Mouse (Mus musculus) midbrain, embryonic 12.5 days (tissue): ENCODE data around the gene Zfp488. TPM values are rescaled to one million over a fixed set of nuclear protein-coding genes. Genes with fewer than 3 reads are reported as not detected.
A peak's percentile ranks its signal among the peaks of the same experiment; 100 is the strongest.

Source experiments
- ATAC-seq: fragments of 200-750 bp; cut with Nextera tagmentation; 2 replicates; pipeline ENCODE4 v1.8.0; 2017; ENCODE audit warnings: low read depth, moderate TSS enrichment, moderate library complexity; ENCODE audit not compliant: low FRiP score
- H3K27ac ChIP-seq: fragments of 300-500 bp; sonication (generic); replicated peaks from 2 replicates; pipeline ENCODE4 v1.5.1; 2016; ENCODE audit warnings: mild to moderate bottlenecking
- H3K27me3 ChIP-seq: fragments of 300-500 bp; sonication (generic); 2 replicates; pipeline ENCODE4 v1.6.1; 2016; ENCODE audit warnings: mild to moderate bottlenecking
- H3K36me3 ChIP-seq: fragments of 300-500 bp; sonication (generic); 2 replicates; pipeline ENCODE4 v1.6.1; 2016
- H3K4me1 ChIP-seq: fragments of 300-500 bp; sonication (generic); 2 replicates; pipeline ENCODE4 v1.6.1; 2016
- H3K4me2 ChIP-seq: fragments of 300-500 bp; sonication (generic); replicated peaks from 2 replicates; pipeline ENCODE4 v1.6.1; 2016; ENCODE audit warnings: mild to moderate bottlenecking, moderate library complexity
- H3K4me3 ChIP-seq: fragments of 300-500 bp; sonication (generic); 2 replicates; pipeline ENCODE4 v1.5.1; 2016; ENCODE audit warnings: mild to moderate bottlenecking
- H3K9ac ChIP-seq: fragments of 300-500 bp; sonication (generic); replicated peaks from 2 replicates; pipeline ENCODE4 v1.6.1; 2016; ENCODE audit warnings: mild to moderate bottlenecking, moderate library complexity
- H3K9me3 ChIP-seq: fragments of 300-500 bp; sonication (generic); 2 replicates; pipeline ENCODE4 v1.6.1; 2016; ENCODE audit warnings: mild to moderate bottlenecking
- WGBS: fragments of 180-500 bp; shearing (Covaris S2); methylation state at CpG from one replicate; pipeline ENCODE4 v1.1.7; 2016; 5-methylcytosine and 5-hydroxymethylcytosine counted together
- polyA plus RNA-seq: library from polyadenylated mRNA; unstranded; fragments of >200 nt; fragmentation: Nextera tagmentation; extraction: Ambion mirVana; gene quantifications from 2 replicates; pipeline ENCODE4 v1.2.1, GENCODE M21; 2016

Gene Zfp488
- polyA plus RNA-seq, 1 experiment from 2014 or later = 0.15 TPM

- Histone ChIP-seq H3K4me2 (no peak within 1 kb of the TSS), H3K27ac (no peak within 1 kb of the TSS), H3K27me3 (no peaks in the 10 kb centered on the region), H3K4me1 (0 out of 2 replicates have a peak, but pooled peaks cover 3% of the 10 kb centered on the region), H3K9ac (no peak within 1 kb of the TSS), H3K4me3 (no peak within 1 kb of the TSS), H3K36me3 (no peaks in the 10 kb centered on the region), H3K9me3 (no peaks in the 10 kb centered on the region)
- ATAC-seq = no peak
- whole genome bisulfite sequencing = 81% methylated on average over 8 of the region's 8 CpGs
Observed at GRCm38 (mm10) chr14:33940739-33941138, 37.8 kb downstream of the Zfp488 start, which contains the start of gene Gdf2. Gene Gdf2 (plus strand): TSS chr14:33941039.

- no peak for ATAC-seq
- WGBS = 27% methylated on average over 9 of the region's 9 CpGs
- Histone ChIP-seq H3K4me1 (0 out of 2 replicates have a peak, but pooled peaks cover 3% of the 10 kb centered on the region), H3K4me2 (peak overlapping the region; percentile 42), H3K27ac (no peak overlapping the region), H3K27me3 (no peaks in the 10 kb centered on the region), H3K4me3 (peak overlapping the region; percentile 14; the same call in 1 of the 2 replicates), H3K9ac (no peak overlapping the region), H3K9me3 (no peaks in the 10 kb centered on the region), H3K36me3 (no peaks in the 10 kb centered on the region)
Observed at GRCm38 (mm10) chr14:33939117-33939516, 39.4 kb downstream of the Zfp488 start.

- no peaks in the 10 kb centered on the region for H3K9me3 ChIP-seq
- H3K4me1 ChIP-seq = no peaks in the 10 kb centered on the region
- WGBS = 45% methylated on average over 5 of the region's 5 CpGs
- H3K36me3 ChIP-seq = no peaks in the 10 kb centered on the region
- no peak overlapping the region for H3K27ac ChIP-seq
- H3K27me3 ChIP-seq = peaks cover 13% of the 10 kb centered on the region
- no peak overlapping the region for H3K9ac ChIP-seq
- ATAC-seq = peak; percentile 41
- H3K4me3 ChIP-seq = no peak overlapping the region
- no peak overlapping the region for H3K4me2 ChIP-seq
Observed at GRCm38 (mm10) chr14:33933778-33934317, 44.7 kb downstream of the Zfp488 start.

DNA sequence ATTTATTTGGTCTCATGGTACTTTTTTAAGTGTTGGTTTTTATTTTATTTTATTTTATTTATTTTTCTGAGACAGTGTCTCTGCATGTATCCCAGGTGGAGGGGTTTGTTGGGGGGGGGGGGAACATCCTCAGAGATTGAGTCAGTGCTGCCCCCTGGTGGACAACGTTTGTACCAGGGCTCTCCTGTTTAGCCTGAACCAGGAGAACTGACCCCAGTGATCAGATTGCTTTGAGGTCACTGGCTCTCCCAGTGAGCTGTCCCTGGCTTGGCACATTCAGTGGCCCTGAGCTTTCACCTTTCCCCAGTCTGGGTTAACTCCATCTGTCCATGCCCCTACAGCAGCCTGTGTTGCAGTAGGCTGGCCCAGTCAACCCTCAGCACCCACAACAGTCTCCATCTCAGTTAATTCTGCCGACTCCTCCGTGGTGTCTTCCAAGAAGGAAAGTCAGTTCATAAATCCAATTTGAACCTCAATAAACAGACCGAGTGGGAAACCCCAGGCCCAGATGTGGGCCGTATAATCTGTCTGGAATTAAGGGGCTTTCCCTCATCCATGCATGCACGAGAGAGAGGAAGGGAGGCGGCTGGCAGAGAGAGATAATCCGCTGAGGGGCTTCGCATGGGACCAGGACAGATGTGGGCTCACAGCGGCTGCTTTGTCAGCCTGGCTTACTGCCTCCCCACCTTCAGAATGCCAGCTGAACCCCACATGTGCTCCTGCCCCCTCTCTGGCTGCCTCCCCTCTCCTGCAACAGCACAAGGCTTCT is 45.4 kb downstream of the Zfp488 start:
- Histone ChIP-seq H3K27me3 (peaks cover 13% of the 10 kb centered on the region), H3K9ac (no peak overlapping the region), H3K4me3 (no peak overlapping the region), H3K36me3 (no peaks in the 10 kb centered on the region), H3K27ac (no peak overlapping the region), H3K9me3 (no peaks in the 10 kb centered on the region), H3K4me1 (no peaks in the 10 kb centered on the region), H3K4me2 (no peak overlapping the region)
- ATAC-seq = peak; percentile 70; the same call in 1 of the 2 replicates
- 56% methylated on average over 10 of the region's 10 CpGs for WGBS

- no peaks in the 10 kb centered on the region for H3K4me1 ChIP-seq
- no peak overlapping the region for H3K9ac ChIP-seq
- H3K36me3 ChIP-seq = no peaks in the 10 kb centered on the region
- H3K4me3 ChIP-seq = no peak overlapping the region
- no peaks in the 10 kb centered on the region for H3K9me3 ChIP-seq
- WGBS = 66% methylated on average over 17 of the region's 17 CpGs
- H3K27ac ChIP-seq = no peak overlapping the region
- ATAC-seq = no peak
- H3K27me3 ChIP-seq = peaks cover 13% of the 10 kb centered on the region
- H3K4me2 ChIP-seq = no peak overlapping the region
Observed at GRCm38 (mm10) chr14:33931853-33932252, 46.7 kb downstream of the Zfp488 start.

DNA sequence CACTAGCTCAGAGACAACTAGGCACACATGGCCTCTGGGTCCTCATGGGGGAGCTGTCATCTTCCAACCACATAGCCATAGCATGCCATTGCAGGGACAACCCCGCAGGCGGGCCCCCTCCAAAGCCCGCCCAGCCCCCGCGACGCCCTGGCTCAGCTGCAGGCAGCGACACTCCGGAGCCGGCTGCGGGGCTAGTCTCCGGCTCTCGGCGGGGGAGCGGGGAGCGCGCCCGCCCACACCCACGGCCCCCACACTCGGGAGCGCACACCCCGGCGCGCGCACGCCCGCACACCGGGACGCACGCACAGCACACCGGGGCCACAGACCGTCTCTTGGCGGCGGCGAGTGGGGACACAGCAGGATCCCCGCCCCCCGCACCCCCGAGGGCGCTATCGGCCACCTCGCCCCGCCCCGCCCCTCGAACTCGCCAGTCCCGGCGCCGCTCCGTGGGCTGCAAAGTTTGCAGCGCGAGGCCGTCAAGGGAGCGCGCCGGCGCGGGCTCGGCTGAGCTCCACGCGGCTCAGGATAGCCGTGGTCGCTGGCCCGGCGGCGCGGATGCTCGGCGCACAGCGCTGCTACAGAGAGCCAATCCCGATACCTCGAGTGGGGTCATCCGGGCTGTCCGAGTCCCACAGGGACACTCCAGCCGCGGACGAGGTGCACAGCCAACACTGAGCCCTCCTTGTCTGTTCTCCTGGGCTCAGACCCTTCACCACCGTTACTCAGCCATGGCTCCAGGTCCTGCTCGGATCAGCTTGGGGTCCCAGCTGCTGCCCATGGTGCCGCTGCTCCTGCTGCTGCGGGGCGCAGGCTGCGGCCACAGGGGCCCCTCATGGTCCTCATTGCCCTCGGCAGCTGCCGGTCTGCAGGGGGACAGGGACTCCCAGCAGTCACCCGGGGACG is 55.1 kb downstream of the Zfp488 start, which contains the start of gene Gdf10:
Gene Gdf10 (plus strand): TSS at position 420 of the 903 bp plus-strand sequence.
- no peaks in the 10 kb centered on the region for H3K36me3 ChIP-seq
- under 1% methylated on average over 65 of the region's 85 CpGs for WGBS
- H3K9ac ChIP-seq = peak within 1 kb of the TSS; percentile 59
- peak within 1 kb of the TSS; percentile 64 for H3K4me3 ChIP-seq
- ATAC-seq = peak; percentile 69
- H3K27ac ChIP-seq = no peak within 1 kb of the TSS
- peak within 1 kb of the TSS; percentile 98 for H3K4me2 ChIP-seq
- H3K4me1 ChIP-seq = peaks cover 35% of the 10 kb centered on the region
- peaks cover 75% of the 10 kb centered on the region for H3K27me3 ChIP-seq
- no peaks in the 10 kb centered on the region for H3K9me3 ChIP-seq

DNA sequence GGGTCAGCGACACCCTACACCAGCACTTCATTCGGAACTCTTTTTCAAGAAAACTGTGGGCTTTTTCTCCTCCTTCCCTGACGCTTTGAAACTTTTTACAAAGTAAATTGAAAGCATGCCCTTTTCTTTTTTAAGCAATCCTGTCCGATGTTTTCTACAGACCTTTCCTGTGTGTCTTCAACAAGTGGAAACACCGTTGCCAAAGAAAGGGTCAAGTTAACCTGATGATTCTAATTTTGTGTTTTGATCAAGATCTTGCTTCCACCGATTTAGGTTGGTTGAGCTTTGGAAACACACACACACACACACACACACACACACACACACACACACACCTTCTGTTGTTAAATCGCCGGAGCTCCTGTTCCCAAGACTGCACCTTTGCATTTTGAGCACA is 55.8 kb downstream of the Zfp488 start:
- Histone ChIP-seq H3K4me1 (peaks cover 35% of the 10 kb centered on the region), H3K9me3 (no peaks in the 10 kb centered on the region), H3K27ac (no peak overlapping the region), H3K27me3 (peaks cover 78% of the 10 kb centered on the region), H3K9ac (peak overlapping the region; percentile 59; the same call in 1 of the 2 replicates), H3K4me2 (peak overlapping the region; percentile 98), H3K4me3 (peak overlapping the region; percentile 64), H3K36me3 (no peaks in the 10 kb centered on the region)
- 9% methylated on average over 8 of the region's 8 CpGs for WGBS
- ATAC-seq = no peak

GRCm38 (mm10) chr14:33920727-33921559 is 57.6 kb downstream of the Zfp488 start:
- Histone ChIP-seq H3K36me3 (no peaks in the 10 kb centered on the region), H3K27ac (peak overlapping the region; percentile 30; the same call in 1 of the 2 replicates), H3K9ac (no peak overlapping the region), H3K4me3 (no peak overlapping the region), H3K9me3 (no peaks in the 10 kb centered on the region), H3K27me3 (peaks cover 74% of the 10 kb centered on the region), H3K4me1 (peaks cover 35% of the 10 kb centered on the region), H3K4me2 (no peak overlapping the region)
- no peak for ATAC-seq
- 11% methylated on average over 14 of the region's 14 CpGs for WGBS

Other genes with a start within 250 kb of the Zfp488 start
- 2.0 and 4.4 TPM in 2 replicates for gene Gdf10, start 55.2 kb downstream of the Zfp488 start, polyA plus RNA-seq
- not detected in 2 replicates for gene Gdf2, start 37.7 kb downstream of the Zfp488 start, polyA plus RNA-seq
- gene Rbp3, start 24.8 kb downstream of the Zfp488 start, polyA plus RNA-seq = 0.07 and 0.09 TPM in 2 replicates
- gene Gm30083, start 36.4 kb upstream of the Zfp488 start, polyA plus RNA-seq = not detected in 2 replicates
- gene Gm5460, start 38.0 kb upstream of the Zfp488 start, polyA plus RNA-seq = not detected in 2 replicates
- not detected in 2 replicates for gene Antxrl, start 73.9 kb upstream of the Zfp488 start, polyA plus RNA-seq
- gene Anxa8, start 107.2 kb upstream of the Zfp488 start, polyA plus RNA-seq = 0.43 and 0.84 TPM in 2 replicates
- not detected in 2 replicates for gene A630023A22Rik, start 124.0 kb upstream of the Zfp488 start, polyA plus RNA-seq
- not detected in 2 replicates for gene Npy4r, start 173.7 kb upstream of the Zfp488 start, polyA plus RNA-seq
- 3.1 and 3.5 TPM in 2 replicates for gene Gprin2, start 222.9 kb upstream of the Zfp488 start, polyA plus RNA-seq
- 0.46 and 0.52 TPM in 2 replicates for gene Syt15, start 240.8 kb upstream of the Zfp488 start, polyA plus RNA-seq